Mouse (Mus musculus): ENCODE data around the gene Gm20931. TPM values are rescaled to one million over a fixed set of nuclear protein-coding genes. Genes with fewer than 3 reads are reported as not detected.
"Not testable (repeated sequence)": the region's sequence is repeated elsewhere in the genome, so short reads cannot be mapped to it uniquely, and the experiment has no call there.

Gm20931 gene
- polyA plus RNA-seq (2014; fragmentation: Nextera tagmentation; extraction: Ambion mirVana): not detected in 2 replicates

GRCm38 (mm10) chrY:55213420-55213819, at the start of gene Gm20931:
Gene Gm20931, plus strand, starts transcription at chrY:55213720.
- H3K36me3 ChIP-seq (ENCODE audit: control insufficient read depth, insufficient read depth, low read length); H3K27me3 ChIP-seq (replicated peaks; ENCODE audit: control insufficient read depth, insufficient read depth, low read length); H3K4me1 ChIP-seq (replicated peaks; ENCODE audit: control insufficient read depth, insufficient read depth, low read length); ATAC-seq (replicated peaks; ENCODE audit: low FRiP score, low TSS enrichment, low read depth); DNase-seq (ENCODE audit: low spot score); H3K4me2 ChIP-seq (ENCODE audit: low read length); H3K9me3 ChIP-seq (ENCODE audit: control insufficient read depth, low read length); H3K27ac ChIP-seq (ENCODE audit: low read depth); H3K9ac ChIP-seq (ENCODE audit: low read length); H3K4me3 ChIP-seq (ENCODE audit: low read depth, low read length): not testable (repeated sequence)
- whole genome bisulfite sequencing: no CpG with 5 or more reads among the region's 6 CpGs
